Mouse (Mus musculus) neural tube, embryonic 14.5 days (tissue): Measurements from ENCODE around the gene Tmem192. TPM values are rescaled to one million over a fixed set of nuclear protein-coding genes. Genes with fewer than 3 reads are reported as not detected.
A peak's percentile ranks its signal among the peaks of the same experiment; 100 is the strongest.

Experiments
- ATAC-seq: fragments of 200-750 bp; cut with Nextera tagmentation; 2 replicates; pipeline ENCODE4 v1.8.0; 2017; ENCODE audit warnings: low read depth, mild to moderate bottlenecking, moderate TSS enrichment, moderate library complexity
- H3K27ac ChIP-seq: fragments of 300-500 bp; sonication (generic); 2 replicates; pipeline ENCODE4 v1.5.1; 2014; ENCODE audit warnings: low read depth, mild to moderate bottlenecking, control low read depth, low read length, moderate library complexity, mixed read lengths
- H3K27me3 ChIP-seq: fragments of 300-500 bp; sonication (generic); 2 replicates; pipeline ENCODE4 v1.6.1; 2014; ENCODE audit warnings: low read length; ENCODE audit not compliant: control insufficient read depth, insufficient read depth
- H3K36me3 ChIP-seq: fragments of 300-500 bp; sonication (generic); 2 replicates; pipeline ENCODE4 v1.6.1; 2014; ENCODE audit warnings: low read length, mixed read lengths; ENCODE audit not compliant: control insufficient read depth, insufficient read depth
- H3K4me1 ChIP-seq: fragments of 300-500 bp; sonication (generic); 2 replicates; pipeline ENCODE4 v1.6.1; 2014; ENCODE audit warnings: low read length; ENCODE audit not compliant: control insufficient read depth, insufficient read depth
- H3K4me2 ChIP-seq: fragments of 300-500 bp; sonication (generic); 2 replicates; pipeline ENCODE4 v1.6.1; 2014; ENCODE audit warnings: mild to moderate bottlenecking, low read depth, low read length, control low read depth
- H3K4me3 ChIP-seq: fragments of 300-500 bp; sonication (generic); 2 replicates; pipeline ENCODE4 v1.5.1; 2014; ENCODE audit warnings: low read depth, low read length, control low read depth, mixed read lengths
- H3K9ac ChIP-seq: fragments of 300-500 bp; sonication (generic); replicated peaks from 2 replicates; pipeline ENCODE4 v1.6.1; 2014; ENCODE audit warnings: low read depth, mild to moderate bottlenecking, control low read depth, low read length, mixed read lengths
- H3K9me3 ChIP-seq: fragments of 300-500 bp; sonication (generic); 2 replicates; pipeline ENCODE4 v1.6.1; 2016; ENCODE audit warnings: low read length; ENCODE audit not compliant: control insufficient read depth
- WGBS: fragments of 180-500 bp; shearing (Covaris S2); extraction: QIAGEN DNeasy Blood & Tissue Kit; methylation state at CpG from one replicate; pipeline ENCODE4 v1.1.7; 2014; 5-methylcytosine and 5-hydroxymethylcytosine counted together
- polyA plus RNA-seq: library from polyadenylated mRNA; unstranded; fragments of >200 nt; fragmentation: Nextera tagmentation; extraction: Ambion mirVana; gene quantifications from 2 replicates; pipeline ENCODE4 v1.2.1, GENCODE M21; 2014

Tmem192 gene
- polyA plus RNA-seq, 1 experiment from 2014 or later = 42.7 TPM

GRCm38 (mm10) chr8:64925762-64926161, 21.2 kb upstream of the Tmem192 start:
- no peaks in the 10 kb centered on the region for H3K4me1 ChIP-seq
- WGBS = 75% methylated on average over 4 of the region's 4 CpGs
- H3K9ac ChIP-seq = no peak overlapping the region
- H3K4me3 ChIP-seq = no peak overlapping the region
- H3K27me3 ChIP-seq = no peaks in the 10 kb centered on the region
- no peaks in the 10 kb centered on the region for H3K9me3 ChIP-seq
- ATAC-seq = no peak
- no peaks in the 10 kb centered on the region for H3K36me3 ChIP-seq
- no peak overlapping the region for H3K4me2 ChIP-seq
- H3K27ac ChIP-seq = no peak overlapping the region

- no peak overlapping the region for H3K4me3 ChIP-seq
- no peak overlapping the region for H3K4me2 ChIP-seq
- H3K27me3 ChIP-seq = no peaks in the 10 kb centered on the region
- no peak for ATAC-seq
- H3K4me1 ChIP-seq = no peaks in the 10 kb centered on the region
- no peak overlapping the region for H3K9ac ChIP-seq
- WGBS = 13% methylated on average over 3 of the region's 3 CpGs
- H3K9me3 ChIP-seq = no peaks in the 10 kb centered on the region
- H3K36me3 ChIP-seq = no peaks in the 10 kb centered on the region
- H3K27ac ChIP-seq = no peak overlapping the region
Observed at GRCm38 (mm10) chr8:64926355-64926754, 20.6 kb upstream of the Tmem192 start.

- ATAC-seq = no peak
- Histone ChIP-seq H3K27ac (no peak overlapping the region), H3K9me3 (no peaks in the 10 kb centered on the region), H3K4me2 (no peak overlapping the region), H3K4me1 (no peaks in the 10 kb centered on the region), H3K9ac (no peak overlapping the region), H3K27me3 (no peaks in the 10 kb centered on the region), H3K4me3 (no peak overlapping the region), H3K36me3 (no peaks in the 10 kb centered on the region)
- 86% methylated on average over 6 of the region's 6 CpGs for WGBS
Observed at GRCm38 (mm10) chr8:64928938-64929337, 18.0 kb upstream of the Tmem192 start.

- 76% methylated on average over 3 of the region's 3 CpGs for WGBS
- Histone ChIP-seq H3K9me3 (no peaks in the 10 kb centered on the region), H3K4me3 (no peak overlapping the region), H3K27me3 (no peaks in the 10 kb centered on the region), H3K4me2 (no peak overlapping the region), H3K9ac (no peak overlapping the region), H3K27ac (no peak overlapping the region), H3K36me3 (no peaks in the 10 kb centered on the region), H3K4me1 (no peaks in the 10 kb centered on the region)
- no peak for ATAC-seq
Observed at GRCm38 (mm10) chr8:64934997-64935396, 12.0 kb upstream of the Tmem192 start.

- Histone ChIP-seq H3K4me3 (no peak overlapping the region), H3K27ac (no peak overlapping the region), H3K27me3 (no peaks in the 10 kb centered on the region), H3K9me3 (no peaks in the 10 kb centered on the region), H3K4me2 (no peak overlapping the region), H3K36me3 (no peaks in the 10 kb centered on the region), H3K9ac (no peak overlapping the region), H3K4me1 (no peaks in the 10 kb centered on the region)
- WGBS = 81% methylated on average over 8 of the region's 8 CpGs
- 0 out of 2 replicates have a peak, but pooled peaks have one; percentile 18 for ATAC-seq
Observed at GRCm38 (mm10) chr8:64941019-64941418, 6.0 kb upstream of the Tmem192 start.

- Histone ChIP-seq H3K4me1 (no peaks in the 10 kb centered on the region), H3K9ac (no peak overlapping the region), H3K27ac (no peak overlapping the region), H3K4me2 (no peak overlapping the region), H3K27me3 (no peaks in the 10 kb centered on the region), H3K9me3 (no peaks in the 10 kb centered on the region), H3K36me3 (no peaks in the 10 kb centered on the region), H3K4me3 (no peak overlapping the region)
- ATAC-seq = peak; percentile 66; the same call in 1 of the 2 replicates
- 14% methylated on average over 9 of the region's 9 CpGs for WGBS
Observed at GRCm38 (mm10) chr8:64941495-64941894, 5.5 kb upstream of the Tmem192 start.

- Histone ChIP-seq H3K27ac (no peak overlapping the region), H3K4me2 (peak overlapping the region; percentile 23), H3K4me1 (no peaks in the 10 kb centered on the region), H3K9ac (no peak overlapping the region), H3K9me3 (no peaks in the 10 kb centered on the region), H3K36me3 (no peaks in the 10 kb centered on the region), H3K27me3 (no peaks in the 10 kb centered on the region), H3K4me3 (no peak overlapping the region)
- WGBS = 14% methylated on average over 5 of the region's 5 CpGs
- no peak for ATAC-seq
Observed at GRCm38 (mm10) chr8:64942946-64943345, 4.0 kb upstream of the Tmem192 start.

- no peak for ATAC-seq
- Histone ChIP-seq H3K27me3 (no peaks in the 10 kb centered on the region), H3K36me3 (no peaks in the 10 kb centered on the region), H3K9ac (no peak overlapping the region), H3K4me1 (no peaks in the 10 kb centered on the region; the same call in 1 of the 2 replicates), H3K4me3 (no peak overlapping the region), H3K9me3 (no peaks in the 10 kb centered on the region), H3K4me2 (no peak overlapping the region), H3K27ac (no peak overlapping the region)
- 28% methylated on average over 5 of the region's 5 CpGs for WGBS
Observed at GRCm38 (mm10) chr8:64944831-64945230, 2.2 kb upstream of the Tmem192 start.

- 81% methylated on average over 7 of the region's 7 CpGs for WGBS
- Histone ChIP-seq H3K27me3 (no peaks in the 10 kb centered on the region), H3K27ac (no peak overlapping the region), H3K9ac (no peak overlapping the region), H3K4me3 (no peak overlapping the region), H3K36me3 (no peaks in the 10 kb centered on the region), H3K4me1 (no peaks in the 10 kb centered on the region; the same call in 1 of the 2 replicates), H3K4me2 (no peak overlapping the region), H3K9me3 (no peaks in the 10 kb centered on the region)
- no peak for ATAC-seq
Observed at GRCm38 (mm10) chr8:64945606-64946005, 1.4 kb upstream of the Tmem192 start.
